In the genomic region with DNA sequence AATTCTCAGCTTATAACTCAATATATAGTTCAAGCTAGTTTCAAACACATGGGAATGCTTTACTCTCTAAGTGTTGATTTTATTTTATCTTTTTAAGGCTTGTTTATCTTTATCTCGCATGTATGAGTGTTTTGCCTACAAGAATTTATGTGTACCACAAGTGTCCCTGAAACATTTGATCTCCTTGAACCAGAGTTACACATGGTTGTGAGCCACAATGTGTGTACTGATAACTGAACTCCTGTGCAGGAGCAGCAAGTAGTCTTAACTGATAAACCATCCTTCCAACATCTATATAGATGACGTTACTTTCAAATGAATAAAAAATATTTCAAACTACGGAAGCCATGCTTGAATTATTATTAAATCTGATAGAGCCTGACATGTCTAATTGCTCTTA, we compare ENCODE assay signal across 13 mouse cellular contexts.
"Had no signal": no experiment of that assay in that cellular context is flagged by ENCODE, and none has a peak within 500 bp of the region (broad histone marks: within the 10 kb centered on the region; RNA-seq: fewer than 3 reads in every experiment).

No protein-coding gene starts in this region.

- H3K4me1 ChIP-seq: limb, embryonic 10.5 days; limb, embryonic 13.5 days had no signal

- H3K36me3 ChIP-seq: limb, embryonic 10.5 days; limb, embryonic 13.5 days had no signal

- H3K9ac ChIP-seq: limb, embryonic 13.5 days had no signal

- H3K4me3 ChIP-seq: limb, embryonic 10.5 days; limb, embryonic 13.5 days had no signal

- H3K9me3 ChIP-seq: limb, embryonic 10.5 days; limb, embryonic 13.5 days had no signal

- H3K4me2 ChIP-seq: limb, embryonic 13.5 days; midbrain, embryonic 11.5 days had no signal

- H3K27me3 ChIP-seq: limb, embryonic 13.5 days had no signal

- H3K27ac ChIP-seq: limb, embryonic 10.5 days; limb, embryonic 13.5 days had no signal

- DNase-seq: kidney, adult 18-20 months; kidney, adult 9 months; kidney, postnatal 14 days; kidney, postnatal 4 days; lung, adult 2 months; lung, postnatal 14 days; lung, postnatal 4 days; midbrain, embryonic 14.5 days; thymus, adult 18-20 months; thymus, postnatal 36 days had no signal
